Mouse (Mus musculus) ES-E14 (cell line): ENCODE data around the gene Satb1. TPM values are rescaled to one million over a fixed set of nuclear protein-coding genes. Genes with fewer than 3 reads are reported as not detected.

Source experiments
- DNase-seq: peaks from one replicate; pipeline ENCODE4 v3.0.0-alpha.2; 2013; ENCODE audit warnings: low read depth, low spot score
- H3K27ac ChIP-seq: 2 replicates; pipeline ENCODE4 v1.5.1; 2012; ENCODE audit warnings: low read depth, mild to moderate bottlenecking, low read length, moderate library complexity, mixed read lengths; ENCODE audit not compliant: poor library complexity, insufficient read depth, severe bottlenecking
- H3K36me3 ChIP-seq: 2 replicates; pipeline ENCODE4 v1.6.1; 2012; ENCODE audit warnings: mild to moderate bottlenecking, low read length, moderate library complexity, mixed read lengths; ENCODE audit not compliant: control insufficient read depth, poor library complexity, insufficient read depth, severe bottlenecking
- H3K4me1 ChIP-seq, 2 experiments: fragments of 150-350 bp in 1 of 2; sonication (generic) in 1 of 2; 2 replicates each; pipeline ENCODE4 v1.6.1; 2012; ENCODE audit warnings: low read length in 2 of 2, mild to moderate bottlenecking in 1 of 2, mixed read lengths in 1 of 2; ENCODE audit not compliant: control insufficient read depth in 2 of 2, insufficient read depth in 2 of 2, poor library complexity in 1 of 2
- H3K4me3 ChIP-seq, 2 experiments: fragments of 150-350 bp in 1 of 2; sonication (generic) in 1 of 2; 2 replicates each; pipeline ENCODE4 v1.5.1; 2012; ENCODE audit warnings: low read length in 2 of 2, low read depth in 1 of 2, mild to moderate bottlenecking in 1 of 2, mixed read lengths in 1 of 2; ENCODE audit not compliant: insufficient read depth in 1 of 2, poor library complexity in 1 of 2, severe bottlenecking in 1 of 2
- H3K9ac ChIP-seq: 2 replicates; pipeline ENCODE4 v1.6.1; 2012; ENCODE audit warnings: low read depth, mild to moderate bottlenecking, low read length, mixed read lengths; ENCODE audit not compliant: poor library complexity, insufficient read depth, severe bottlenecking
- H3K9me3 ChIP-seq: fragments of 150-350 bp; sonication (generic); 2 replicates; pipeline ENCODE4 v1.6.1; 2012; ENCODE audit warnings: low read depth, mild to moderate bottlenecking, low read length; ENCODE audit not compliant: control insufficient read depth, insufficient read depth
- CHD2 ChIP-seq: IDR thresholded peaks from 2 replicates; pipeline ENCODE4 v1.6.1; 2014; ENCODE audit warnings: mild to moderate bottlenecking, low read depth, low read length, inconsistent platforms
- HCFC1 ChIP-seq: IDR thresholded peaks from 2 replicates; pipeline ENCODE4 v1.6.1; 2012; ENCODE audit warnings: low read length, inconsistent platforms, borderline replicate concordance; ENCODE audit not compliant: insufficient read depth
- MAFK ChIP-seq: IDR thresholded peaks from 2 replicates; pipeline ENCODE4 v1.6.1; 2014; ENCODE audit warnings: mild to moderate bottlenecking, low read depth, low read length, inconsistent platforms; ENCODE audit not compliant: insufficient read depth
- ZC3H11A ChIP-seq: IDR thresholded peaks from 2 replicates; pipeline ENCODE4 v1.6.1; 2012; ENCODE audit warnings: low read depth, mild to moderate bottlenecking, inconsistent platforms, low read length, borderline replicate concordance
- ZNF384 ChIP-seq: IDR thresholded peaks from 2 replicates; pipeline ENCODE4 v1.6.1; 2012; ENCODE audit warnings: low read depth, low read length, inconsistent platforms
- in situ Hi-C, 2 experiments: fragments of 600-800 bp; cut with MboI; formaldehyde crosslinking; loops; one replicate each; pipeline ENCODE4 v1.15.1; 2025; ENCODE audit warnings: low sequenced_read_pairs in 2 of 2, inconsistent platforms in 1 of 2; ENCODE audit not compliant: unreplicated experiment in 2 of 2
- total RNA-seq: library from RNA; depleted of rRNA; stranded (reverse); fragments of 300-350 nt; gene quantifications from 2 replicates; pipeline ENCODE4 v1.2.3, GENCODE M21; 2012

Satb1 gene
- total RNA-seq, 1 experiment, result 4.1 TPM

- H3K4me1 ChIP-seq, result peaks cover 0 to 3% of the 10 kb centered on the region in 2 experiments; a peak in 1 of 4 replicates
- in situ Hi-C loops, result no loop called here
- no peak for TF ChIP-seq CHD2
- TF ChIP-seq ZC3H11A, result no peak
- TF ChIP-seq HCFC1, result no peak
- no peak for TF ChIP-seq ZNF384
- no peak for TF ChIP-seq MAFK
- H3K9ac ChIP-seq, result no peak overlapping the region
- no peaks in the 10 kb centered on the region for H3K9me3 ChIP-seq
- no peak overlapping the region for H3K27ac ChIP-seq
- no peaks in the 10 kb centered on the region for H3K36me3 ChIP-seq
- peak overlapping the region; percentile 91 to 98 for H3K4me3 ChIP-seq
- no peak for DNase-seq
Observed at GRCm38 (mm10) chr17:51811911-51812260, 21.2 kb downstream of the Satb1 start.

GRCm38 (mm10) chr17:51811086-51811868, 21.8 kb downstream of the Satb1 start:
- TF ChIP-seq MAFK, result no peak
- no peak for TF ChIP-seq CHD2
- no peak for TF ChIP-seq ZNF384
- TF ChIP-seq HCFC1, result no peak
- no peak for TF ChIP-seq ZC3H11A
- no peak overlapping the region for H3K9ac ChIP-seq
- in situ Hi-C loops, result no loop called here

GRCm38 (mm10) chr17:51807429-51807828, 25.7 kb downstream of the Satb1 start:
- no peak overlapping the region for H3K9ac ChIP-seq
- H3K4me3 ChIP-seq, result no peak overlapping the region
- H3K4me1 ChIP-seq, result no peaks in the 10 kb centered on the region; a peak in 1 of 4 replicates
- in situ Hi-C loops, result no loop called here
- TF ChIP-seq ZNF384, result no peak
- no peak for TF ChIP-seq CHD2
- no peak for TF ChIP-seq HCFC1
- TF ChIP-seq MAFK, result no peak
- TF ChIP-seq ZC3H11A, result no peak
- H3K36me3 ChIP-seq, result no peaks in the 10 kb centered on the region
- H3K9me3 ChIP-seq, result no peaks in the 10 kb centered on the region
- H3K27ac ChIP-seq, result no peak overlapping the region
- DNase-seq, result no peak

More at GRCm38 (mm10) chr17:51811086-51811868, 21.8 kb downstream of the Satb1 start:
- H3K4me3 ChIP-seq, result peak overlapping the region in 1 of 2 experiments; percentile 91; a peak in 2 of 4 replicates
- H3K4me1 ChIP-seq, result peaks cover 0 to 3% of the 10 kb centered on the region in 2 experiments; a peak in 1 of 4 replicates
- peak; percentile 19 for DNase-seq
- H3K36me3 ChIP-seq, result no peaks in the 10 kb centered on the region
- H3K27ac ChIP-seq, result no peak overlapping the region
- H3K9me3 ChIP-seq, result no peaks in the 10 kb centered on the region

GRCm38 (mm10) chr17:51806124-51806960, 26.7 kb downstream of the Satb1 start:
- H3K4me1 ChIP-seq, result no peaks in the 10 kb centered on the region; a peak in 1 of 4 replicates
- TF ChIP-seq ZNF384 (no peak), MAFK (no peak)
- in situ Hi-C loops, result no loop called here
- no peak overlapping the region for H3K9ac ChIP-seq
- DNase-seq, result no peak
- no peak overlapping the region for H3K27ac ChIP-seq
- H3K9me3 ChIP-seq, result no peaks in the 10 kb centered on the region
- H3K36me3 ChIP-seq, result no peaks in the 10 kb centered on the region
- H3K4me3 ChIP-seq, result no peak overlapping the region
